ENCODE assay signal across 19 mouse cellular contexts in the genomic region with DNA sequence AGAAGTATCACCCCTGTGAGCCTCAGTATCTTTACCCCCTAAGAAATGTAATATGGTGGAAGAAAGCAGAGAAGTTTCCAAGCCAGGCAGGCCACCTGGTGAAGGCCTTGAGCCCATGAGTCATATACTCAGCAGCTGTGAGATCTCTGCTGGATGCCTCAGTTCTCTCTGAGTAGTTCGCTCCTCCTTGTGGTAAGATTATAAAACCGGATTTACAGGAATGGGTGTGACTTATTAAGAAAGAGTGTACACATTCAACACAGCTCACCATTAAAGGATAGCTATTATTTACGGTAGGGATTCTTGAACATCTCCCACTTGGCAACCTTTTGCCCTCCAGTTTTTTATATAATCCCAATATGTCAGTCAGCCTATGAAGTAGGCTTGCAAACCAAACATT.
DNase-seq lines count a peak whose midpoint lies in the region; ATAC-seq and TF ChIP-seq lines count a peak whose summit lies in the region.
"Had no signal": no experiment of that assay in that cellular context is flagged by ENCODE, and none has a peak within 500 bp of the region (broad histone marks: within the 10 kb centered on the region; RNA-seq: fewer than 3 reads in every experiment).

No protein-coding gene starts in this region.

- no peak overlapping the region for H3K9ac ChIP-seq in lung, postnatal 0 days (replicated peaks; ENCODE audit: low read depth)
- no peak overlapping the region for H3K9ac ChIP-seq in embryonic facial prominence, embryonic 15.5 days
- H3K9ac ChIP-seq: forebrain, embryonic 13.5 days; heart, embryonic 13.5 days; liver, embryonic 13.5 days; midbrain, embryonic 12.5 days had no signal

- no peaks in the 10 kb centered on the region for H3K4me1 ChIP-seq in lung, postnatal 0 days (ENCODE audit: insufficient read depth, low read depth, low read length)
- no peaks in the 10 kb centered on the region for H3K4me1 ChIP-seq in embryonic facial prominence, embryonic 15.5 days
- H3K4me1 ChIP-seq: heart, embryonic 13.5 days; liver, embryonic 13.5 days had no signal

- no peaks in the 10 kb centered on the region for H3K27me3 ChIP-seq in lung, postnatal 0 days (replicated peaks; ENCODE audit: insufficient read depth, low read length)
- H3K27me3 ChIP-seq in embryonic facial prominence, embryonic 15.5 days: no peaks in the 10 kb centered on the region
- H3K27me3 ChIP-seq: forebrain, embryonic 13.5 days; heart, embryonic 13.5 days; liver, embryonic 13.5 days; midbrain, embryonic 12.5 days had no signal

- peak; percentile 11 for DNase-seq in lung, postnatal 0 days (ENCODE audit: low spot score)
- no peak for DNase-seq in lung, adult 18-20 months
- no peak for DNase-seq in spleen, postnatal 14 days (ENCODE audit: low spot score in 2 of 2)
- no peak for DNase-seq in B cell, adult 2 months
- DNase-seq in cerebellum, adult 18-20 months: no peak
- DNase-seq: adrenal gland, postnatal 14 days; cerebellum, adult 9-10 months; gastrocnemius, postnatal 36 days; heart, postnatal 36 days; left cerebral cortex, postnatal 4 days; liver, embryonic 13.5 days; thymus, postnatal 25 days had no signal

- H3K27ac ChIP-seq in lung, postnatal 0 days (ENCODE audit: low read length): no peak overlapping the region
- peak overlapping the region; percentile 44; the same call in 1 of the 2 replicates for H3K27ac ChIP-seq in embryonic facial prominence, embryonic 15.5 days (replicated peaks)
- H3K27ac ChIP-seq: forebrain, embryonic 13.5 days; heart, embryonic 13.5 days; liver, embryonic 13.5 days; midbrain, embryonic 12.5 days had no signal

- TF ChIP-seq EP300 in lung, postnatal 0 days (IDR thresholded peaks at IDR 0.05): no peak

- ATAC-seq in lung, postnatal 0 days: no peak
- ATAC-seq in activated CD4-positive, CD25-positive, alpha-beta regulatory T cell, adult 4 months: peak; percentile 28
- no peak for ATAC-seq in embryonic facial prominence, embryonic 15.5 days (ENCODE audit: insufficient number of reproducible peaks, low FRiP score, low TSS enrichment, low read depth)
- ATAC-seq in monocyte, adult 5-6 weeks (replicated peaks; ENCODE audit: insufficient number of reproducible peaks, low FRiP score, low TSS enrichment, poor library complexity, severe bottlenecking): peak; percentile 57
- ATAC-seq: forebrain, embryonic 13.5 days; hindbrain, postnatal 0 days had no signal

- no peaks in the 10 kb centered on the region for H3K36me3 ChIP-seq in lung, postnatal 0 days (ENCODE audit: insufficient read depth, low read length)
- no peaks in the 10 kb centered on the region for H3K36me3 ChIP-seq in embryonic facial prominence, embryonic 15.5 days
- H3K36me3 ChIP-seq: heart, embryonic 13.5 days; liver, embryonic 13.5 days; midbrain, embryonic 12.5 days had no signal

- no peak for TF ChIP-seq CTCF in lung, postnatal 0 days (IDR thresholded peaks at IDR 0.05)

- WGBS in lung, postnatal 0 days: 65% methylated on average over 3 of the region's 3 CpGs
- WGBS in embryonic facial prominence, embryonic 15.5 days: 67% methylated on average over 3 of the region's 3 CpGs

- H3K9me3 ChIP-seq in lung, postnatal 0 days (ENCODE audit: low read length): no peaks in the 10 kb centered on the region
- H3K9me3 ChIP-seq in embryonic facial prominence, embryonic 15.5 days (replicated peaks): no peaks in the 10 kb centered on the region
- H3K9me3 ChIP-seq: forebrain, embryonic 13.5 days; heart, embryonic 13.5 days; liver, embryonic 13.5 days; midbrain, embryonic 12.5 days had no signal

- no peak overlapping the region for H3K4me2 ChIP-seq in lung, postnatal 0 days (replicated peaks; ENCODE audit: low read depth, low read length)
- no peak overlapping the region for H3K4me2 ChIP-seq in embryonic facial prominence, embryonic 15.5 days (replicated peaks)
- H3K4me2 ChIP-seq: forebrain, embryonic 13.5 days; heart, embryonic 13.5 days; liver, embryonic 13.5 days; midbrain, embryonic 12.5 days had no signal

- H3K4me3 ChIP-seq in lung, postnatal 0 days (ENCODE audit: low read depth, low read length): no peak overlapping the region
- H3K4me3 ChIP-seq in embryonic facial prominence, embryonic 15.5 days (replicated peaks): no peak overlapping the region
- H3K4me3 ChIP-seq: forebrain, embryonic 13.5 days; heart, embryonic 13.5 days; liver, embryonic 13.5 days; midbrain, embryonic 12.5 days had no signal

Comparison
In these comparisons a context has a peak if more than half of its experiments do, and no peak if none do; other contexts are left out.
1. ATAC-seq: peak in activated CD4-positive, CD25-positive, alpha-beta regulatory T cell, adult 4 months (single experiment) and monocyte, adult 5-6 weeks (single experiment); none in lung, postnatal 0 days (single experiment) and embryonic facial prominence, embryonic 15.5 days (single experiment).